Mouse (Mus musculus) olfactory bulb, adult 2 months (tissue): Measurements from ENCODE around the gene Syce1l.

Experiments used
- CTCF ChIP-seq: fragments of 200-500 bp; IDR thresholded peaks from 2 replicates; pipeline ENCODE4 v1.5.1; 2012; ENCODE audit warnings: low read depth, mild to moderate bottlenecking, low read length, moderate library complexity; ENCODE audit not compliant: insufficient read depth
- POLR2A ChIP-seq: fragments of 200-500 bp; IDR thresholded peaks from 2 replicates; pipeline ENCODE4 v1.6.1; 2012; ENCODE audit warnings: mild to moderate bottlenecking, low read depth, low read length, moderate library complexity; ENCODE audit not compliant: insufficient read depth

GRCm38 (mm10) chr8:113640357-113640756 is 2.7 kb upstream of the Syce1l start:
- TF ChIP-seq CTCF (no peak), POLR2A (no peak)
